Mouse (Mus musculus): ENCODE measurements around the gene Gabrg3. TPM values are rescaled to one million over a fixed set of nuclear protein-coding genes. Genes with fewer than 3 reads are reported as not detected.

The Gabrg3 gene
- total RNA-seq, 1 experiment = 0.27 TPM

- Histone ChIP-seq H3K9me3 (ENCODE audit: control insufficient read depth, insufficient read depth, low read depth, low read length) (no peaks in the 10 kb centered on the region), H3K4me1 (ENCODE audit: control insufficient read depth in 2 of 2, insufficient read depth in 2 of 2, low read length in 2 of 2, poor library complexity in 1 of 2) (no peaks in the 10 kb centered on the region), H3K27ac (ENCODE audit: insufficient read depth, low read depth, low read length, poor library complexity, severe bottlenecking) (no peak overlapping the region), H3K9ac (ENCODE audit: insufficient read depth, low read depth, low read length, poor library complexity, severe bottlenecking) (no peak overlapping the region), H3K36me3 (ENCODE audit: control insufficient read depth, insufficient read depth, low read length, poor library complexity, severe bottlenecking) (no peaks in the 10 kb centered on the region), H3K4me3 (ENCODE audit: insufficient read depth in 1 of 2, low read depth in 1 of 2, low read length in 2 of 2, poor library complexity in 1 of 2, severe bottlenecking in 1 of 2) (no peak overlapping the region)
- TF ChIP-seq ZC3H11A (IDR thresholded peaks at IDR 0.05; ENCODE audit: borderline replicate concordance, low read depth, low read length) (no peak), CHD2 (IDR thresholded peaks at IDR 0.05; ENCODE audit: low read depth, low read length) (no peak), MAFK (IDR thresholded peaks at IDR 0.05; ENCODE audit: insufficient read depth, low read depth, low read length) (no peak), ZNF384 (IDR thresholded peaks at IDR 0.05; ENCODE audit: low read depth, low read length) (no peak), HCFC1 (IDR thresholded peaks at IDR 0.05; ENCODE audit: borderline replicate concordance, insufficient read depth, low read length) (no peak)
- in situ Hi-C loops (cut with MboI; ENCODE audit: low sequenced_read_pairs in 2 of 2, unreplicated experiment in 2 of 2) = no loop called here
- no peak for DNase-seq (ENCODE audit: low read depth, low spot score)
These were observed 519.5 kb downstream of the Gabrg3 start for GRCm38 (mm10) chr7:56867314-56868075.

GRCm38 (mm10) chr7:56843565-56843964 is 543.4 kb downstream of the Gabrg3 start:
- no peaks in the 10 kb centered on the region for H3K9me3 ChIP-seq (ENCODE audit: control insufficient read depth, insufficient read depth, low read depth, low read length)
- H3K9ac ChIP-seq (ENCODE audit: insufficient read depth, low read depth, low read length, poor library complexity, severe bottlenecking) = no peak overlapping the region
- DNase-seq (ENCODE audit: low read depth, low spot score) = no peak
- no peak overlapping the region for H3K27ac ChIP-seq (ENCODE audit: insufficient read depth, low read depth, low read length, poor library complexity, severe bottlenecking)
- H3K4me1 ChIP-seq (ENCODE audit: control insufficient read depth in 2 of 2, insufficient read depth in 2 of 2, low read length in 2 of 2, poor library complexity in 1 of 2) = no peaks in the 10 kb centered on the region
- in situ Hi-C loops (cut with MboI; ENCODE audit: low sequenced_read_pairs in 2 of 2, unreplicated experiment in 2 of 2) = no loop called here
- no peaks in the 10 kb centered on the region for H3K36me3 ChIP-seq (ENCODE audit: control insufficient read depth, insufficient read depth, low read length, poor library complexity, severe bottlenecking)
- no peak overlapping the region for H3K4me3 ChIP-seq (ENCODE audit: insufficient read depth in 1 of 2, low read depth in 1 of 2, low read length in 2 of 2, poor library complexity in 1 of 2, severe bottlenecking in 1 of 2)
- TF ChIP-seq CHD2 (IDR thresholded peaks at IDR 0.05; ENCODE audit: low read depth, low read length) (no peak), MAFK (IDR thresholded peaks at IDR 0.05; ENCODE audit: insufficient read depth, low read depth, low read length) (no peak), ZNF384 (IDR thresholded peaks at IDR 0.05; ENCODE audit: low read depth, low read length) (no peak), HCFC1 (IDR thresholded peaks at IDR 0.05; ENCODE audit: borderline replicate concordance, insufficient read depth, low read length) (no peak), ZC3H11A (IDR thresholded peaks at IDR 0.05; ENCODE audit: borderline replicate concordance, low read depth, low read length) (no peak)

- H3K4me3 ChIP-seq (ENCODE audit: insufficient read depth in 1 of 2, low read depth in 1 of 2, low read length in 2 of 2, poor library complexity in 1 of 2, severe bottlenecking in 1 of 2) = no peak overlapping the region
- in situ Hi-C loops (cut with MboI; ENCODE audit: low sequenced_read_pairs in 2 of 2, unreplicated experiment in 2 of 2) = no loop called here
- H3K36me3 ChIP-seq (ENCODE audit: control insufficient read depth, insufficient read depth, low read length, poor library complexity, severe bottlenecking) = no peaks in the 10 kb centered on the region
- TF ChIP-seq ZC3H11A (IDR thresholded peaks at IDR 0.05; ENCODE audit: borderline replicate concordance, low read depth, low read length) (no peak), CHD2 (IDR thresholded peaks at IDR 0.05; ENCODE audit: low read depth, low read length) (no peak), HCFC1 (IDR thresholded peaks at IDR 0.05; ENCODE audit: borderline replicate concordance, insufficient read depth, low read length) (no peak), MAFK (IDR thresholded peaks at IDR 0.05; ENCODE audit: insufficient read depth, low read depth, low read length) (no peak), ZNF384 (IDR thresholded peaks at IDR 0.05; ENCODE audit: low read depth, low read length) (no peak)
- no peaks in the 10 kb centered on the region for H3K9me3 ChIP-seq (ENCODE audit: control insufficient read depth, insufficient read depth, low read depth, low read length)
- no peak overlapping the region for H3K9ac ChIP-seq (ENCODE audit: insufficient read depth, low read depth, low read length, poor library complexity, severe bottlenecking)
- DNase-seq (ENCODE audit: low read depth, low spot score) = no peak
- no peak overlapping the region for H3K27ac ChIP-seq (ENCODE audit: insufficient read depth, low read depth, low read length, poor library complexity, severe bottlenecking)
- H3K4me1 ChIP-seq (ENCODE audit: control insufficient read depth in 2 of 2, insufficient read depth in 2 of 2, low read length in 2 of 2, poor library complexity in 1 of 2) = no peaks in the 10 kb centered on the region
These were observed 561.5 kb downstream of the Gabrg3 start for GRCm38 (mm10) chr7:56825446-56825845.

- no peaks in the 10 kb centered on the region for H3K36me3 ChIP-seq (ENCODE audit: control insufficient read depth, insufficient read depth, low read length, poor library complexity, severe bottlenecking)
- H3K4me1 ChIP-seq (ENCODE audit: control insufficient read depth in 2 of 2, insufficient read depth in 2 of 2, low read length in 2 of 2, poor library complexity in 1 of 2) = no peaks in the 10 kb centered on the region
- in situ Hi-C loops (cut with MboI; ENCODE audit: low sequenced_read_pairs in 2 of 2, unreplicated experiment in 2 of 2) = no loop called here
- H3K4me3 ChIP-seq (ENCODE audit: insufficient read depth in 1 of 2, low read depth in 1 of 2, low read length in 2 of 2, poor library complexity in 1 of 2, severe bottlenecking in 1 of 2) = no peak overlapping the region
- no peaks in the 10 kb centered on the region for H3K9me3 ChIP-seq (ENCODE audit: control insufficient read depth, insufficient read depth, low read depth, low read length)
- no peak overlapping the region for H3K9ac ChIP-seq (ENCODE audit: insufficient read depth, low read depth, low read length, poor library complexity, severe bottlenecking)
- TF ChIP-seq HCFC1 (IDR thresholded peaks at IDR 0.05; ENCODE audit: borderline replicate concordance, insufficient read depth, low read length) (no peak), CHD2 (IDR thresholded peaks at IDR 0.05; ENCODE audit: low read depth, low read length) (no peak), ZNF384 (IDR thresholded peaks at IDR 0.05; ENCODE audit: low read depth, low read length) (no peak), MAFK (IDR thresholded peaks at IDR 0.05; ENCODE audit: insufficient read depth, low read depth, low read length) (no peak), ZC3H11A (IDR thresholded peaks at IDR 0.05; ENCODE audit: borderline replicate concordance, low read depth, low read length) (no peak)
- H3K27ac ChIP-seq (ENCODE audit: insufficient read depth, low read depth, low read length, poor library complexity, severe bottlenecking) = no peak overlapping the region
- DNase-seq (ENCODE audit: low read depth, low spot score) = no peak
These were observed 585.1 kb downstream of the Gabrg3 start for GRCm38 (mm10) chr7:56801841-56802240.

Data from ES-E14 (cell line).